Mouse (Mus musculus) megakaryocyte, embryonic 14.5 days (primary cell): Measurements from ENCODE around the gene Fads3.

Source experiments
- FLI1 ChIP-seq: IDR thresholded peaks from 2 replicates; pipeline ENCODE4 v1.6.1; 2012; ENCODE audit warnings: low read length, inconsistent platforms, mixed read lengths
- GATA1 ChIP-seq: IDR thresholded peaks from 3 replicates; pipeline ENCODE4 v1.6.1; 2012; ENCODE audit warnings: mixed read lengths, low read length, inconsistent platforms, borderline replicate concordance

DNA sequence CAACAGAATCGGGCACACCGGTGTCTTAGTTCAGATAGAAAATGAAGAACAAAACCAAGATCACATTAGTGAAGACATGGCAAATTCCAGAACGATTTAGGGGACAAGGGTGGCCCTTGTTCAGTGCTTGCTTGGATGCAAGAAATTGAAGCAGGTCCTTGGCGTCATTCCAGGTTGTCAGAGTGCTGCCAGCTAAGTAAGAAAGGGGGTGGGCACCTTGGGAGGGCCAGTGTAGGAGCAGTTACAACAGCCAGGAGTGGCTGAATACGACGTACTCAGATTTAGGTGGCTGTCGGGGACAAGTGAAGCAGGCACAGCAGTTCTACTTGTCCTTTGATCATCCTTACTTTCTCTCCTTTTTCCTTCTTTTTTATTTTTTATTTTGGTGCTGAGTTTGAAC lies 26.3 kb downstream of the Fads3 start:
- TF ChIP-seq FLI1 (no peak), GATA1 (no peak)
